Mouse (Mus musculus) left cerebral cortex, postnatal 14 days (tissue): ENCODE results near the gene Olfr1508. TPM values are rescaled to one million over a fixed set of nuclear protein-coding genes. Genes with fewer than 3 reads are reported as not detected.
"Not testable (repeated sequence)": the region's sequence is repeated elsewhere in the genome, so short reads cannot be mapped to it uniquely, and the experiment has no call there.

ENCODE experiments used
- DNase-seq, 2 experiments: peaks; one replicate each; pipeline ENCODE4 v3.0.0; 2021 to 2022; ENCODE audit warnings: low spot score in 2 of 2, mixed read lengths in 1 of 2
- intact Hi-C: fragments of 180-260 bp; cut with DNase I; formaldehyde crosslinking; loops from one replicate; pipeline ENCODE4 v1.15.1; 2025
- long read RNA-seq, 2 experiments: library from polyadenylated mRNA; stranded (forward); transcript quantifications; one replicate each; pipeline ENCODE4 v2.0.0; 2021
- total RNA-seq, 2 experiments: library from RNA; stranded (reverse); gene quantifications; 2 replicates each; pipeline ENCODE4 v1.2.3; 2021

Olfr1508 gene
- total RNA-seq, result not detected
- long read RNA-seq, experiment 1, result 0 reads
- long read RNA-seq, experiment 2, result 0 reads

GRCm38 (mm10) chr14:52467395-52467794, at the start of gene Olfr1508:
Gene Olfr1508, minus strand, starts transcription at chr14:52467495.
- intact Hi-C loops, result no loop called here
- DNase-seq, result no peak

- intact Hi-C loops, result no loop called here
- no peak for DNase-seq
Observed at GRCm38 (mm10) chr14:52495516-52495915, 28.2 kb upstream of the Olfr1508 start, which contains the start of gene Olfr1507. Gene Olfr1507, minus strand, starts transcription at chr14:52495749.

- no peak for DNase-seq
- intact Hi-C loops, result no loop called here
Observed at GRCm38 (mm10) chr14:52465738-52466137, 1.6 kb downstream of the Olfr1508 start.

GRCm38 (mm10) chr14:52461928-52462327, 5.4 kb downstream of the Olfr1508 start:
- DNase-seq, result no peak
- intact Hi-C loops, result no loop called here

GRCm38 (mm10) chr14:52451138-52451537, 16.2 kb downstream of the Olfr1508 start:
- no peak for DNase-seq
- intact Hi-C loops, result no loop called here

- DNase-seq, result no peak
- intact Hi-C loops, result no loop called here
Observed at GRCm38 (mm10) chr14:52442690-52443089, 24.6 kb downstream of the Olfr1508 start, which contains the start of gene Olfr1509. Gene Olfr1509, plus strand, starts transcription at chr14:52442990.

GRCm38 (mm10) chr14:52427686-52428085, 39.6 kb downstream of the Olfr1508 start:
- no peak for DNase-seq
- intact Hi-C loops, result no loop called here

- DNase-seq, result no peak
- intact Hi-C loops, result no loop called here
Observed at GRCm38 (mm10) chr14:52414273-52414672, 53.0 kb downstream of the Olfr1508 start, which contains the start of gene Olfr1510. Gene Olfr1510, minus strand, starts transcription at chr14:52414373.

- DNase-seq, intact Hi-C loops: not testable (repeated sequence)
Observed at GRCm38 (mm10) chr14:52410142-52410919, 57.0 kb downstream of the Olfr1508 start.

Other genes starting within 250 kb of the Olfr1508 start
- gene Chd8, start 209.7 kb downstream of the Olfr1508 start, total RNA-seq, result 100 to 1,000 TPM; 107 to 111 TPM
- 10 to 100 TPM; 61.4 to 62.6 TPM for gene Tox4, start 188.3 kb downstream of the Olfr1508 start, total RNA-seq
- gene Rab2b, start 187.9 kb downstream of the Olfr1508 start, total RNA-seq, result 10 to 100 TPM; 34.7 to 35.3 TPM
- gene Mettl3, start 162.4 kb downstream of the Olfr1508 start, total RNA-seq, result 10 to 100 TPM; 35.2 to 35.3 TPM
- gene Sall2, start 138.7 kb downstream of the Olfr1508 start, total RNA-seq, result 10 to 100 TPM; 32.7 to 37.1 TPM
- gene Olfr1513, start 111.1 kb downstream of the Olfr1508 start, total RNA-seq, result not detected
- not detected for gene Olfr1512, start 88.3 kb downstream of the Olfr1508 start, total RNA-seq
- gene Olfr1511, start 70.1 kb downstream of the Olfr1508 start, total RNA-seq, result not detected
- not detected for gene Olfr1510, start 53.1 kb downstream of the Olfr1508 start, total RNA-seq
- not detected for gene Olfr1509, start 24.5 kb downstream of the Olfr1508 start, total RNA-seq
- not detected for gene Olfr1507, start 28.3 kb upstream of the Olfr1508 start, total RNA-seq